Mouse (Mus musculus) heart, embryonic 12.5 days (tissue): ENCODE results near the gene Yjefn3. TPM values are rescaled to one million over a fixed set of nuclear protein-coding genes. Genes with fewer than 3 reads are reported as not detected.
A peak's percentile ranks its signal among the peaks of the same experiment; 100 is the strongest.

Experiments used
- ATAC-seq: fragments of 200-750 bp; cut with Nextera tagmentation; 2 replicates; pipeline ENCODE4 v1.8.0; 2017; ENCODE audit warnings: moderate TSS enrichment, moderate library complexity; ENCODE audit not compliant: insufficient number of reproducible peaks, low FRiP score
- H3K27ac ChIP-seq: fragments of 300-500 bp; sonication (generic); 2 replicates; pipeline ENCODE4 v1.5.1; 2016; ENCODE audit warnings: mild to moderate bottlenecking, moderate library complexity; ENCODE audit not compliant: poor library complexity, severe bottlenecking
- H3K27me3 ChIP-seq: fragments of 300-500 bp; sonication (generic); replicated peaks from 2 replicates; pipeline ENCODE4 v1.6.1; 2016; ENCODE audit warnings: mild to moderate bottlenecking, moderate library complexity
- H3K36me3 ChIP-seq: fragments of 300-500 bp; sonication (generic); 2 replicates; pipeline ENCODE4 v1.6.1; 2016; ENCODE audit warnings: mild to moderate bottlenecking, moderate library complexity
- H3K4me1 ChIP-seq: fragments of 300-500 bp; sonication (generic); replicated peaks from 2 replicates; pipeline ENCODE4 v1.6.1; 2016; ENCODE audit warnings: mild to moderate bottlenecking
- H3K4me2 ChIP-seq: fragments of 300-500 bp; sonication (generic); 2 replicates; pipeline ENCODE4 v1.6.1; 2016; ENCODE audit warnings: mild to moderate bottlenecking, moderate library complexity
- H3K4me3 ChIP-seq: fragments of 300-500 bp; sonication (generic); 2 replicates; pipeline ENCODE4 v1.5.1; 2016; ENCODE audit warnings: mild to moderate bottlenecking
- H3K9ac ChIP-seq: fragments of 300-500 bp; sonication (generic); 2 replicates; pipeline ENCODE4 v1.6.1; 2016; ENCODE audit warnings: mild to moderate bottlenecking, moderate library complexity
- H3K9me3 ChIP-seq: fragments of 300-500 bp; sonication (generic); replicated peaks from 2 replicates; pipeline ENCODE4 v1.6.1; 2016; ENCODE audit warnings: mild to moderate bottlenecking, moderate library complexity
- WGBS: fragments of 180-500 bp; shearing (Covaris S2); methylation state at CpG from one replicate; pipeline ENCODE4 v1.1.7; 2016; 5-methylcytosine and 5-hydroxymethylcytosine counted together
- polyA plus RNA-seq: library from polyadenylated mRNA; unstranded; fragments of >200 nt; fragmentation: Nextera tagmentation; extraction: Ambion mirVana; gene quantifications from 2 replicates; pipeline ENCODE4 v1.2.1, GENCODE M21; 2016

Gene Yjefn3
- polyA plus RNA-seq, 1 experiment from 2014 or later = 8.9 TPM

DNA sequence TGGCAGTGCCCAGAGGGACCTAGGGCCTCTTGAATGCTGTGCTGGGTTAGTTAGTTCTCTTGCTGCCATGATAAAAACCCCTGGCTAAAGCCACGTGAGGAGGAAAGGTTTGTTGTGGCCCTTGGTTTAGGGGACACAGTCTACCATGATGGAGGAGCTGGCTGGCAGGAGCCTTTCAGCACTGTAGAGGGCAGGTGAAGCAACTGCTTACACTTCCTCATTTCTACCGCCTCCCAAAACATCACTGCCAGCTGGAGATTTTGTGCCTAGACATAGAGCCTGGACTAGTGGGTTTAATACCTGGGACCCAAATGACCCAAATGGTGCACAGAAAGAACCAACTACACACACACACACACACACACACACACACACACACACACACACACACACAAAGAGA, 41.3 kb downstream of the Yjefn3 start:
- H3K4me1 ChIP-seq = no peaks in the 10 kb centered on the region
- no peak overlapping the region for H3K4me2 ChIP-seq
- H3K9ac ChIP-seq = no peak overlapping the region
- 0 out of 2 replicates have a peak, but pooled peaks cover 4% of the 10 kb centered on the region for H3K27me3 ChIP-seq
- no peaks in the 10 kb centered on the region for H3K36me3 ChIP-seq
- no peak for ATAC-seq
- no peak overlapping the region for H3K27ac ChIP-seq
- H3K9me3 ChIP-seq = 0 out of 2 replicates have a peak, but pooled peaks cover 3% of the 10 kb centered on the region
- WGBS = 53% methylated on average over 2 of the region's 2 CpGs
- no peak overlapping the region for H3K4me3 ChIP-seq

DNA sequence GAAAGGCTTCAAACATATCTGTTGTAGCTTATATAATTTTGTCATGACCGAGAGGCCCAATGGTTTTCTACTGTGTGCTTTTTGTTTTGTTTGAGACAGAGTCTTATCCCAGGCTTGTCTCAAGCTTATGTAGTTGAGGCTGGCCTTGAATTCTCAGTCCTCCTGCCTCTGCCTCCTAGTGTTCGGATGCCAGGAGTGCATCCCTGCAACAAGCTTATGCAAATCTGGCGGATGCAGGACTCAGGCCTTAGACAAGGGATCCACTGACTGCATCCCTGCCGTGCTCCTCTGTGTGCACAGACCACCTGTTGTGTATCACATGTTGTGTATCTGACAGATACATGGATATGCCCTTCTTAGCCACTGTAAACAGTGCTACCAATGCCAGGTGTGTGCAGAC, 41.7 kb downstream of the Yjefn3 start:
- no peak overlapping the region for H3K27ac ChIP-seq
- no peaks in the 10 kb centered on the region for H3K27me3 ChIP-seq
- H3K4me3 ChIP-seq = no peak overlapping the region
- H3K4me1 ChIP-seq = no peaks in the 10 kb centered on the region
- H3K36me3 ChIP-seq = no peaks in the 10 kb centered on the region
- no peak overlapping the region for H3K4me2 ChIP-seq
- H3K9ac ChIP-seq = no peak overlapping the region
- H3K9me3 ChIP-seq = 0 out of 2 replicates have a peak, but pooled peaks cover 3% of the 10 kb centered on the region
- ATAC-seq = no peak
- WGBS = 50% methylated on average over 4 of the region's 4 CpGs

DNA sequence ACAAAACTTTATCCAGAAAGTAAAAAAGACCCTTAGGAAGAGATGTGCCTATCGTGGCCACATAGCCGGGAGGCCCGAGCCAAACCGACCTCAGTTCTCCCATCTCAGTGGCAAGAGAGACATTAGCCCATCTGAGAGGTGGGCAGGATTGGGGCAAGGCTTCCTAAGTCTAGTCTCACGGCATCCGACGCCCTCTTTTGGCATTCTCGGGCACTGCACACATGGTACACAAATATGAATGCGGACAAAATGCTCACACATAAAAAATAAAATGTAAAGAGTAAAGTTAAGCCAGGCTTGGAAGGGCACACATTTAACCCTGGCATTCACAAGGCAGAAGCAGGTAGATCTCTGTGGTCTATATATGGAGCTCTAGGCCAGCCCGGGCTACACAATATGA, 48.6 kb downstream of the Yjefn3 start:
- no peak overlapping the region for H3K9ac ChIP-seq
- no peaks in the 10 kb centered on the region for H3K9me3 ChIP-seq
- H3K4me3 ChIP-seq = no peak overlapping the region
- no peaks in the 10 kb centered on the region for H3K36me3 ChIP-seq
- H3K4me1 ChIP-seq = peaks cover 5% of the 10 kb centered on the region
- 90% methylated on average over 10 of the region's 10 CpGs for WGBS
- no peak for ATAC-seq
- H3K27ac ChIP-seq = no peak overlapping the region
- no peaks in the 10 kb centered on the region for H3K27me3 ChIP-seq
- no peak overlapping the region for H3K4me2 ChIP-seq

DNA sequence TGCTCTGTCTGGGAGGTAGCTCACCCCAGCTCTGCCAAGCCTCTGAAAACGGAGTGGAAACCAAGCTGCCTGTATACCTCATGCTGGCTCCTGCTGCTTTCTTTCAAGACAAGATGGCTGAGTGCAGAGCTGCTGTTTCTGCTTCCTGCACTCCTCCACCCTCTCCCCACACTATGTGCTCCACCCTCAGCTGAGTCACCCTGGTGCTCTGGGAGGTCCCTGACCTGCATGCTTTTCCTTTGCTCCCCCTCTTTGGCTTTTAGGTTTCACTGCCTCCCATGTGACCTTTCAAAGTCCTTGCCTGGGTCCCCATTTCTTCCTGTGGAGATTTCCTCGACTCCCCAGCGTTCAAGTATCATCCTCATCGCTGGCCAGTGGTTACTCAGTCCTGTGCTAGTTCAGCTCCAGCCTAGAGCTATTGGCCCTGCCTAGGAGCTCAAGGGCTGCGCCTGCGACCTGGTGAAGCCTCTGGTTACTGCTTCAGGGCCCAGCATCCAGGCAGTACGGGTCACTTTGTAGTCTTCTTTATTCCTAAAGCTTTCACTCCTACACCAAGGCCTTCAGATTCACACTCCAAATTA, 51.5 kb downstream of the Yjefn3 start:
- Histone ChIP-seq H3K4me2 (no peak overlapping the region), H3K9ac (no peak overlapping the region), H3K27ac (peak overlapping the region; percentile 36; the same call in 1 of the 2 replicates), H3K9me3 (no peaks in the 10 kb centered on the region), H3K4me1 (peaks cover 18% of the 10 kb centered on the region), H3K36me3 (no peaks in the 10 kb centered on the region), H3K4me3 (no peak overlapping the region), H3K27me3 (no peaks in the 10 kb centered on the region)
- 74% methylated on average over 7 of the region's 7 CpGs for WGBS
- peak; percentile 82 for ATAC-seq

DNA sequence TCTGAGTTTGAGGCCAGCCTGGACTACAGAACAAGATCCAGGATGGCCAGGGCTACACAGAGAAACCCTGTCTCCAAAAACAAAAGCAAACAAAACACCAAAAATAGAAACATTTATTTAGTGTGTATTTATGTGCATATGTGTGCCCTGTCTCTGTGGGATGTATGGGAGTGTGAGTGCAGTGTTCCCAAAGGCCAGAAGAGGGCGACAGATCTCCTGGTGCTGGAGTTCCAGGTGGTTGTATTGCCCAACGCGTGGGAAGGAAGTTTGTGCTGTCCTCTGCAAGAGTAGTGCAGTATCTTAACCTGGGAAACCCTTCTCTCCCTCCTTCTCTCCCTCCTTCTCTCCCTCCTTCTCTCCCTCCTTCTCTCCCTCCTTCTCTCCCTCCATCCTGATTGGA, 52.6 kb downstream of the Yjefn3 start:
- Histone ChIP-seq H3K4me3 (no peak overlapping the region), H3K4me2 (no peak overlapping the region), H3K4me1 (peaks cover 18% of the 10 kb centered on the region), H3K9ac (no peak overlapping the region), H3K27ac (no peak overlapping the region), H3K27me3 (no peaks in the 10 kb centered on the region), H3K9me3 (no peaks in the 10 kb centered on the region), H3K36me3 (no peaks in the 10 kb centered on the region)
- ATAC-seq = no peak
- WGBS = 39% methylated on average over 3 of the region's 3 CpGs

DNA sequence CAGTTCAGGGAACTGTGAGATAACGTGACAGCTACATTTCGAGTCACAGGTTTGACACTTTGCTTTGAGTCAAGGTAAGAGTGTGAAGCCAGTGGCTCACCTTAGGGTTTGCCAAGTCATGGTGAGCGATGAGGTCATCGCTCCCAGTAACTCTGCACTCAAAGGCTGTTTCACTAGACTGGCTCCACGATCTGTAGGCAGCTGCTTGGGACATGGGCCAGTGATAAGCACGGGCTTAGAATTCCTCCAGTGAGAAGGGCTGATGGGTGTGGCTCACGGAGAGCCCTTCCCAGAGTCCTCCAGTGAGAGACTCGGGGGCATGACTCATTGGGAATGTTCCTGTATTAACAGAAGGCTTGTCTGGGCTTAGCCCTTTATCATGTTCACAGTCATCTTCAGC, 53.6 kb downstream of the Yjefn3 start:
- WGBS = 39% methylated on average over 8 of the region's 8 CpGs
- Histone ChIP-seq H3K27me3 (no peaks in the 10 kb centered on the region), H3K9ac (no peak overlapping the region), H3K27ac (0 out of 2 replicates have a peak overlapping the region, but pooled peaks have one; percentile 24), H3K4me2 (no peak overlapping the region), H3K9me3 (no peaks in the 10 kb centered on the region), H3K4me3 (no peak overlapping the region), H3K36me3 (no peaks in the 10 kb centered on the region), H3K4me1 (peaks cover 18% of the 10 kb centered on the region)
- ATAC-seq = peak; percentile 87

DNA sequence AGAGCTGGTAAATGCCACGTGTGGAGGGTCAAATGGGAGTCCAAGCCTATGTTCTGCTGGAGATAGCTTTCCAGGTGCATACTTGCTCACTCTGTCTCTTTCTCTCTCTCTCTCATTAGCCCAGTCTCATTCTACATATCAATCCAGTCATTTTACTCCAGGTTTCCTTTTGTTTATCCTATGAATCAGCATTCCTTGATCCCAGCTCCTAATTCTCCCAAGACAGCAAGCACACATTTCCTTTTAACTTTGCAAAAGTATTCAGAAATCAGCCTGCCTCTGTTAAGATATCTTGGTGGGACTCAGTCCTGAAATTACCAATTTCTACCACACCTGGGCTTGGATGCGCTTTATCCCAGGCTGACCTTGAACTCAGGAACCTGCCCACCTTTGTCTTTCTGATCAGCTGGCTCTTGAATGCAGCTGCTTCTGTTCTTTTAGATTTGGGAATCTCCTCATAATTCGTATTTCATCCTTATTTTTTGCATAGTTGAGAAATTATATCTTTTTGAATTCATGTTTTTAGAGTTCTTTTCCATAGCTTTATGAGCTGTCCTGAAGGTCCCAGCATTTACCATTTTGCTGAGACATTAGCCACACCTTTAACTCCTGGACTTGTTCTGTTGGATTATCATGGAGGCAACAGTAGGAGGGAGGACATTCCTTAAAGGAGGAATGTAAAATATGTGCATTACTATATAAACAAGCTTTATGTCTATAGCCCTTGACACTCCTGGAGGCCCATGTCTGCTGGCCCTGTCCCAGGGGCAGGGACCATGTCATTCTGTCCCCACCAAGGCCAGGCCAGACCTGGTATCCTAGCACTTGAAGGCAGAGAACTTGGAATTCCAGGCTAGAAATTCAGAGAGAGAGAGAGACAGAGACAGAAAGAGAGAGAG, 55.1 kb downstream of the Yjefn3 start:
- no peak for ATAC-seq
- WGBS = 68% methylated on average over 3 of the region's 3 CpGs
- H3K27ac ChIP-seq = no peak overlapping the region

More for the DNA sequence above, 55.1 kb downstream of the Yjefn3 start:
- H3K27me3 ChIP-seq = no peaks in the 10 kb centered on the region
- no peak overlapping the region for H3K9ac ChIP-seq
- H3K9me3 ChIP-seq = no peaks in the 10 kb centered on the region
- no peaks in the 10 kb centered on the region for H3K36me3 ChIP-seq
- H3K4me1 ChIP-seq = peaks cover 18% of the 10 kb centered on the region
- H3K4me3 ChIP-seq = no peak overlapping the region
- H3K4me2 ChIP-seq = no peak overlapping the region

Other genes with a start within 250 kb of the Yjefn3 start
- 2.0 and 2.2 TPM in 2 replicates for gene Zfp964, start 248.2 kb downstream of the Yjefn3 start, polyA plus RNA-seq
- gene Zfp869, start 192.0 kb downstream of the Yjefn3 start, polyA plus RNA-seq = 21.2 and 22.0 TPM in 2 replicates
- 2.9 and 3.3 TPM in 2 replicates for gene Zfp963, start 152.7 kb downstream of the Yjefn3 start, polyA plus RNA-seq
- gene Gm20422, start 127.8 kb downstream of the Yjefn3 start, polyA plus RNA-seq = 0.33 TPM in 1 of 2 replicates, not detected in the other
- gene Atp13a1, start 111.5 kb downstream of the Yjefn3 start, polyA plus RNA-seq = 34.4 and 36.7 TPM in 2 replicates
- 16.9 and 18.0 TPM in 2 replicates for gene Zfp866, start 111.5 kb downstream of the Yjefn3 start, polyA plus RNA-seq
- gene Gmip, start 94.0 kb downstream of the Yjefn3 start, polyA plus RNA-seq = 8.5 and 8.6 TPM in 2 replicates
- gene Lpar2, start 80.3 kb downstream of the Yjefn3 start, polyA plus RNA-seq = 0.32 and 0.36 TPM in 2 replicates
- gene Pbx4, start 70.2 kb downstream of the Yjefn3 start, polyA plus RNA-seq = 4.7 TPM in 2 replicates
- gene Cilp2, start 15.0 kb downstream of the Yjefn3 start, polyA plus RNA-seq = 0.78 and 0.82 TPM in 2 replicates
- gene Tssk6, start 528 bp downstream of the Yjefn3 start, polyA plus RNA-seq = 1.9 and 3.1 TPM in 2 replicates
- gene Ndufa13, start 154 bp downstream of the Yjefn3 start, polyA plus RNA-seq = 309 and 314 TPM in 2 replicates
- gene Gatad2a, start 93.7 kb upstream of the Yjefn3 start, polyA plus RNA-seq = 55.6 and 59.2 TPM in 2 replicates
- gene Mau2, start 140.0 kb upstream of the Yjefn3 start, polyA plus RNA-seq = 39.9 and 42.1 TPM in 2 replicates
- 32.7 and 34.0 TPM in 2 replicates for gene Sugp1, start 140.1 kb upstream of the Yjefn3 start, polyA plus RNA-seq
- gene Tm6sf2, start 170.2 kb upstream of the Yjefn3 start, polyA plus RNA-seq = 1.3 and 1.6 TPM in 2 replicates
- 0.11 and 0.24 TPM in 2 replicates for gene Hapln4, start 180.7 kb upstream of the Yjefn3 start, polyA plus RNA-seq
- 0.17 and 0.31 TPM in 2 replicates for gene Ncan, start 218.2 kb upstream of the Yjefn3 start, polyA plus RNA-seq
- gene Nr2c2ap, start 228.6 kb upstream of the Yjefn3 start, polyA plus RNA-seq = 28.5 and 29.1 TPM in 2 replicates
- gene Rfxank, start 236.4 kb upstream of the Yjefn3 start, polyA plus RNA-seq = 17.7 and 18.7 TPM in 2 replicates
- gene Borcs8, start 236.8 kb upstream of the Yjefn3 start, polyA plus RNA-seq = 30.3 and 38.1 TPM in 2 replicates
- gene Mef2b, start 237.0 kb upstream of the Yjefn3 start, polyA plus RNA-seq = not detected in 2 replicates